Mouse (Mus musculus) frontal cortex, adult (tissue): ENCODE measurements at regions not wholly inside any gene's neighbourhood (a gene's known extent, or its start where the extent isn't known, plus 50 kb on each side); places are given as distances from the start of the nearest gene placed in this dataset.

Experiments
- ATAC-seq: cut with Nextera tagmentation; 2 replicates; pipeline ENCODE4 v1.9.2; 2017; ENCODE audit warnings: mild to moderate bottlenecking, moderate library complexity, mixed read lengths; ENCODE audit not compliant: low TSS enrichment

DNA sequence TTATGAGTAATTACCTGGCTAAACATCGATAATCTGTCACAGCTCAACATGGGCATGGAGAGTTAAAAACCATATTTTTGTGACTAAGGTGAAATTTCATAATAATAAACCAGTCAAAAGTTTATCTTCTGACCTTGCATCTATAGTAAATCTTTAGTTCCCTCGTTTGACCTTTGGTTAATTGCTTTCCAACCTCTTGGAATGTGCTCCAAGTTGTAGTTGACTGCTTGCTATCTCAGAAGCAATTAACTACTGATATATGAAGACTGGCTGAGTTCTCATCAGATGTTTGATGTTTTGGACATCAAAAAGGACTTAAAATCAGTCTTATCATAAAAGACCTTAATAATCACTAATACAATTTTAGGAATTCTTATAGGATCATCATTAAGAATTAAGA, 895.8 kb upstream of the Tmprss15 start:
- ATAC-seq: no peak

DNA sequence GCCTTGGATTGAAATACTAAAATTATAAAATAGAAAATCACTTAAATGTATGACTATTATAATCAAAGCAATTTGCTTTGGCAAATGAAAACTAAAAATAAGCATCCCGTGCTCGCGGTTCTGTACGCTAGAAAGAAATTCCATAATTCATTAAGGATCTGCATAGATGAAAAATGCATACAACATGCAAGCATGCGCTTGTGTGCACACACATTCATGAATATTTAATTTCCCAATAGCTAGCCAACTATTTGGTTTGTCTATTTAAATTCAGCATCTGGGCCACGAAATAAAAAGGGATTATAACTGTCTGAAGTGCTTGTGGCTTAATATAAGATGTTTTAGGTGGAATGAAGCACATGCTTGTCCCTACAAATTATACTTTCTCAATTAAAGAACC, 881.2 kb upstream of the Tmprss15 start:
- no peak for ATAC-seq

DNA sequence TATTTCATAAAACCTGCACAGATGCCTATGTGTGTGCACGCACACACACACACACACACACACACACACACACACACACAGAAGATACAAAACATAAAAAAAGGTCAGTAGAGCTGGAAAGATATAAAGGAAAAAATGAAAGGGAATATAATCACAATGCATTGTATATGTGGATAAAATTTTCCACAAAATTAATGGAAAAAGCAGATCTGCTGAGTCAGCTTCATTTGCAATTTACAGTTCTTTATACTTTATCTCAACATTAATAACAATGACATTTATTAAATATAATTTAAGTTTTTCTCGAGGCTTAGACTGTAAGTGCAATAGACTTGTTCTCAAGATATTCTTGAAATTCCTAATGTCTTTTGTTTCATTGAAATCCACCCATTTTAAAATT, 846.1 kb upstream of the Tmprss15 start:
- ATAC-seq: no peak

DNA sequence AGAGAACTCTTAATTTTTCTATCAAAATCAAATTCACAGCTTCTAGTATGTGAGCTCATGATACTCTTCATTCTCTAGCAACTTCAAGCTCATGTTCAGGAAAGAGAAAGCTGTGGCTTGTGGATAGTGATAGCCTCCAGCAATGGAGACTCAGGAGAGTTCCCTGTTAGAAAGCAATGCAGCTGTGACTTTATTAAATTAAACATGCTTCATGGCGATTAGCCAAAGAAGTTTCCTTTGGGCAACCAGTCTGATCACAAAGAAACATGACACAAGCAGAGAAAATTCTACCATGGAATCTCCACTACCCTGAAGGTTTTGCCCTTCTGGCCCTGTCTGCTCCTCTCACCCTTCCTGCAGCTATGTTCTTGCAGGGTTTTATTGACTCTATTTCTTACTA, 816.2 kb upstream of the Tmprss15 start:
- no peak for ATAC-seq

DNA sequence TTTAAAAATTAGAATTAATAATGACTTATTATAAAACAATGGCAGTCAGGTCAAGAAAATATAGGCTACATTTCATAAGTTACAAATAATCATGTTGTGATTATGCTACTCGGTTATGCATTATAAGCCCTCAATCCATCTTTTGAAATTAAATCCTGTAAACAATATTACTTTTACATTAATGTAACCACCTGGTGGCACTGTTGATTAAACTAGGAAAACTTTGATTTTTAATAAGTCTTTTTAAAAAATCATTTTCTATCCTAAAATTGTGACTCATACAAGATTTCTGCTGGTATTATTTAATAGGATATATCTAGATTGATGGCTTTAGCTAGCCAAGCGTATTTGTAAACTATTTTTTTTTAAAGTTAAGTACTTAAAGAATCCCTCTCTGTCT, 810.6 kb upstream of the Tmprss15 start:
- no peak for ATAC-seq

DNA sequence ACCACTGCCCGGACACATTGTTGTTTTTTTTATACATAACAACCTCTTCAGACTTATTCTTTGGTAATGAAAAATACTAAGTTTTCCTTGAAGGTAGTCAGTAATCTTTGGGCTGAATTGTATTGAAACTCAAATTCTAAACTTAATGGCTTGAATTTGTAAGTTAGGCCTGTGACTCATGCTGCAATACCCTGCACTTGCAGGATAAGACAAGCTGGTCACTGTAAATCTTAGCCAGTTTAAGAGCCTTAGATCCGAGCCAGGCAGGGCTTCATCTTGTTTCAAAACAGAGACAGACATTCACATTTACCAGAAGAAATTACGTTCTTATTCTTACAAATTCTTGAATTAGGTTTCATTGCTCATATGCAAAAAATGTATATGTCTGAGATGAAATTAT, 791.0 kb upstream of the Tmprss15 start:
- ATAC-seq: no peak

DNA sequence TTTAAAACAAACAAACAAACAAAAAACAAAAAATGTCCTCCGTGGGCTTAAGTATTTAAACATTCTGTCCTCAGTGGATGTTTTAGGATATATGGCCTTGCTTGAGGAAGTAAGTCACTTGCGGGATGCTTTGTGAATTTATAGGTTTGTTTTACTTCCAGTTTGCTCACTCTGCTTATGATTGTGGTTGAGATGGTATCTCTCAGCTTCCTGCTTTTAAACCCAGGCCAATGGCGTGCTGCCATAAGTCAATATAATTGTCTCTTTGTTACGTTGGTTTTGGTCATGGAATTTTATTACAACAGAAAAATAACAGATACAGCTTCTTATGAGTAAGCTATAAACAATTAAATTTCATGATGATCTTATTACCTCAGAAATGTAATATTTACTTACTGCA, 787.2 kb upstream of the Tmprss15 start:
- ATAC-seq: no peak

DNA sequence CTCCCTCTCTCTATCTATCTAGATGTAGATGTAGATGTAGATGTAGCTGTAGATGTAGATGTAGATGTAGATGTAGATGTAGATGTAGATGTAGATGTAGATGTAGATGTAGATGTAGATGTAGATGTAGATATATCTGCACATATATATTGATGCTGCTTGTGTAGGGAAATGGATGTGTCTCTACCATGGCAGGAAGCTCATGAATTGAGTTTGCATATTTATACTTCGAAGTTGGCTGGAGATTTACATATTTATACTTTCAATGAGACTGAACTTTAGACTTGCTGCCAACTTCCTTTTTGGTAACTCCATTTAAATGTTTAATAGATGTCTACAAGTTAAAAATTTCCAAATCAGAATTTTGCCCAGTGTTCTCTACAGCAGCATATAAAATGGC, 785.9 kb upstream of the Tmprss15 start:
- ATAC-seq: no peak

DNA sequence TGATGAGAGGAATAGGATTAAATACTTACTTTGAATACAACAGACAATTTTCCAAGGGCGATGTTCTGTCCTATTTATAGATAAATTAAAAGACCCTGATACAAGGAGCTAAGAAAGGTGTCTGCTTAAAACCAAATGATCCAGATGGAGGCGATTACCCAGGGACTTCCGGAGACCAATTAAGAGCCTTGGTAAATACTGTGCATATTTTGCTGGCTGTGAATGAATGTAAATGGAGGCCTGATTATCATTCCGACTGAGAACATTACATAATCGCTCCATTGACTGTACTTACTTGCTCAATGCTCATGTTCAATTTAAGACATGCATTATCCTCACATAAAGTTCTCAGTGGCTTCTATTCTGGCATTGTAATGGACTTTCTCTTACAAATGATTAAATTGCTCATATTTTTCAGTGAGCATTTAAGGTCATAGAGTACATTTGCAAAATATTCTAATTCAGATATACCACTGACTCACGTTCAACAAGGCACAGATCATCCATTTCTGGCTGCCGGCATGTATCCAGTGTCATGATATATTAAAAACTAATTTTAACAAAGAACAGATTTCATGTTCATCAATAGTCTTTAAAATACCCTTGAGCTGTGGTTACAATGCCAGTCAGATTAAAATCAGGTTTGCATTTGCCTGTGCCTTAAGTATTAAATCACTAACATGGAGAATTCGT, 779.8 kb upstream of the Tmprss15 start:
- ATAC-seq: 0 out of 2 replicates have a peak, but pooled peaks have one; percentile 34

DNA sequence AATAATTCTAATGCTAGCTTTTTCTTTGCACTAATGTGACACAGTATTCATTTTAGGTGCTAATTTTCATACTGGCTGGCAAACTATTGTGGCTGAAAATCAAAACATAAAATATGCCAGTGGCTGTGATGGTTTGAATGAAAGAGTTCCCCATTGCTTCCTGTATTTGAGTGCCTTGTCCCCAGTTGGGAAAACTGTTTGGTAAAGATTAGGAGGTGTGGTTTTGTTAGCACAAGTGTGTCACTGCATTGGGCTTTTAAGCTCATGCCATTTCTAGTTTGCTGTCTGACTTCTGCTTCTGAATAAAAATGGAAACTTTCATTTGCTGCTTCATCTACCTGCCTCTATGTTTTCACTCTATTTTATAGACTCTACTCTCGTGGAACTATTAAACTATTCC, 768.6 kb upstream of the Tmprss15 start:
- ATAC-seq: no peak

DNA sequence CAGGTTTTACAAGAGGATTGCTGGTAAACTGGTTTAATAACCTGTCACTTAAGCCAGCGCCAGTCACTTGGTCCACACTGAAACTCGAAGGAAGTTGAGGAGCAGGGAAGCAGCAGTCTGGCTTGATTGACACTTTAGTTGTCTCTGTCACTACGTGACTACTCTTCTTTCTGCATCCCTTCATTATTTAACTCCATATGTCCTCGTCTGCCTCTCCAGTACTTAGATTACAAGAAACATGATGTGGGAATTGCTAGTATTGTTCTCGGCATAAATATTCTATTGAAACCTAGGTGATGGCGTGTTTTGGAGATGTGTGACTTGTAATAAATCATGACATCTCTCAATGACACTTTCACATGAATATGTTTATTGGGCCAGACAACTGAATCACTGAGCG, 758.3 kb upstream of the Tmprss15 start:
- ATAC-seq: no peak

DNA sequence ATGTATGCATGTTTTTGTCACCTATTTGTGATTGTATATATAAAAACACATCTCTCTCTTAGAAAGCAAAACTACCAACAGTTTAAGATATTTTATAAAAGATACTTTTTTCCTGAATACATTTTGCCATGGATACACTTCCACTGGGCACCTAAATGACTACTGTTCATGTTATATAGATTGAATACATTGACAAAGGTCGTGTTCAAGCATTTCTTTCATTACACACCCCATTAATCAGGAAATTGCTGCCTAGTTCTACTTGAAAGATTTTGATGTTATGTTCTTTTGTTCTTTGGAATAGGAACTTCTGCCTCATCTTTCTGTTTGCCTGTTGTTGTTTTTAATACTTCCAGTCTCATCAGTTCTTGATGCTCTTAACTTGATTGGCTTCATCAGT, 726.0 kb upstream of the Tmprss15 start:
- no peak for ATAC-seq

DNA sequence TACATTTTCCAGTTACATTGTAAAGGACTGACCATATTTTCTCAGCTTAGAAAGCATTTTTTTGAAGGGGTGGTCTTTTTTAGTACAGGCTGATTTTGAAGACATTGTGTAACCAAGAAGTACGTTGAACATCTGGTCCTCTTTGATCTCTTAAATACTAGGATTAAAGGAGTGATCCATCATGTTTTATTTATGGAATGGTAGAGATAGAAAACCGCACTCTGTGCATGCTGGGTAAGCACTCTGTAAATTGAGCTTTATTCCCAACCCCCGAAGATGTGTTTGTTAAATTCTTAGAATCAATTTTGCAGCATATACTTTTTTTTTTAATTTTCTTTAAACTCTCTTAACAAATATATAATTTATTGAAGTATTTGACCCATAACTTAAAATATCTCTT, 687.8 kb upstream of the Tmprss15 start:
- no peak for ATAC-seq
